Mouse (Mus musculus): ENCODE measurements around the gene Snx14. TPM values are rescaled to one million over a fixed set of nuclear protein-coding genes. Genes with fewer than 3 reads are reported as not detected.

The Snx14 gene
- total and polyA plus RNA-seq, 3 experiments = 8.5 to 57.4 (median 51.0) TPM

- TF ChIP-seq GATA1 (IDR thresholded peaks at IDR 0.05; ENCODE audit: borderline replicate concordance, low read length) (no peak), TAL1 (conservative IDR thresholded peaks at IDR 0.05; ENCODE audit: low read depth, low read length) (no peak), GATA2 (IDR thresholded peaks at IDR 0.05; ENCODE audit: borderline replicate concordance, low read depth, low read length) (no peak), CTCF (IDR thresholded peaks at IDR 0.05; ENCODE audit: low read depth, low read length) (no peak), POLR2AphosphoS5 (IDR thresholded peaks at IDR 0.05; ENCODE audit: insufficient replicate concordance, low read depth, low read length) (no peak)
- ATAC-seq (ENCODE audit: extremely low read depth, insufficient number of reproducible peaks, low FRiP score, poor library complexity, severe bottlenecking) = no peak
- no peaks in the 10 kb centered on the region for H3K36me3 ChIP-seq (replicated peaks)
- no peaks in the 10 kb centered on the region for H3K9me3 ChIP-seq (replicated peaks)
- no peaks in the 10 kb centered on the region for H3K4me1 ChIP-seq (ENCODE audit: insufficient read depth, low read depth, low read length)
- H3K4me3 ChIP-seq (ENCODE audit: low read depth, low read length) = no peak overlapping the region
- no peak for DNase-seq (ENCODE audit: low spot score)
- H3K27me3 ChIP-seq (ENCODE audit: insufficient read depth, low read length) = 0 out of 2 replicates have a peak, but pooled peaks cover 2% of the 10 kb centered on the region
These were observed 71.4 kb downstream of the Snx14 start for GRCm38 (mm10) chr9:88367322-88367721.

- Histone ChIP-seq H3K9me3 (replicated peaks) (no peaks in the 10 kb centered on the region), H3K27me3 (ENCODE audit: insufficient read depth, low read length) (0 out of 2 replicates have a peak, but pooled peaks cover 2% of the 10 kb centered on the region), H3K4me3 (ENCODE audit: low read depth, low read length) (no peak overlapping the region), H3K4me1 (ENCODE audit: insufficient read depth, low read depth, low read length) (no peaks in the 10 kb centered on the region; the same call in 1 of the 2 replicates), H3K36me3 (replicated peaks) (no peaks in the 10 kb centered on the region)
- no peak for DNase-seq (ENCODE audit: low spot score)
- TF ChIP-seq TAL1 (conservative IDR thresholded peaks at IDR 0.05; ENCODE audit: low read depth, low read length) = no peak
- no peak for TF ChIP-seq GATA2 (IDR thresholded peaks at IDR 0.05; ENCODE audit: borderline replicate concordance, low read depth, low read length)
- no peak for TF ChIP-seq GATA1 (IDR thresholded peaks at IDR 0.05; ENCODE audit: borderline replicate concordance, low read length)
- no peak for TF ChIP-seq CTCF (IDR thresholded peaks at IDR 0.05; ENCODE audit: low read depth, low read length)
- no peak for TF ChIP-seq POLR2AphosphoS5 (IDR thresholded peaks at IDR 0.05; ENCODE audit: insufficient replicate concordance, low read depth, low read length)
- no peak for ATAC-seq (ENCODE audit: extremely low read depth, insufficient number of reproducible peaks, low FRiP score, poor library complexity, severe bottlenecking)
These were observed 71.9 kb downstream of the Snx14 start for GRCm38 (mm10) chr9:88366819-88367218.

DNA sequence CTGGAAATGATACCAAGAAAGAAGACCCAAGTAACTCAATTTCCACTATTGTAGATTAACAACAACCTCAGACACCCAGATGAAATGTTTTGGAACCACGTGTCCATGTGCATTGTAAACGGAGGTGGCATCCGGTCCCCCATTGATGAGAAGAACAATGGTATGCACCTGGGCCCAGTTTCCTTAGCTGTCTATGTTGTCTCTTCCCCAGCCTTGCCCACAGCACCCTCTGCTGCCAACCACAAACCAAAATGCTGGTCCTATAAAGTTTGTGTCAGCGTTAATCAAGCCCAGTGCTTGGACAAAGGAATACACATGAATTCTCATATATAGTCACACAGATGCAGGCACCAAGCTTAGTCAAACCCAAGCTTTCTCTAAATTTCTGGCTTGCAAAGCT is 72.5 kb downstream of the Snx14 start:
- no peak for DNase-seq (ENCODE audit: low spot score)
- TF ChIP-seq TAL1 (conservative IDR thresholded peaks at IDR 0.05; ENCODE audit: low read depth, low read length) (no peak), GATA2 (IDR thresholded peaks at IDR 0.05; ENCODE audit: borderline replicate concordance, low read depth, low read length) (no peak), GATA1 (IDR thresholded peaks at IDR 0.05; ENCODE audit: borderline replicate concordance, low read length) (no peak), POLR2AphosphoS5 (IDR thresholded peaks at IDR 0.05; ENCODE audit: insufficient replicate concordance, low read depth, low read length) (no peak), CTCF (IDR thresholded peaks at IDR 0.05; ENCODE audit: low read depth, low read length) (no peak)
- no peaks in the 10 kb centered on the region; the same call in 1 of the 2 replicates for H3K4me1 ChIP-seq (ENCODE audit: insufficient read depth, low read depth, low read length)

DNA sequence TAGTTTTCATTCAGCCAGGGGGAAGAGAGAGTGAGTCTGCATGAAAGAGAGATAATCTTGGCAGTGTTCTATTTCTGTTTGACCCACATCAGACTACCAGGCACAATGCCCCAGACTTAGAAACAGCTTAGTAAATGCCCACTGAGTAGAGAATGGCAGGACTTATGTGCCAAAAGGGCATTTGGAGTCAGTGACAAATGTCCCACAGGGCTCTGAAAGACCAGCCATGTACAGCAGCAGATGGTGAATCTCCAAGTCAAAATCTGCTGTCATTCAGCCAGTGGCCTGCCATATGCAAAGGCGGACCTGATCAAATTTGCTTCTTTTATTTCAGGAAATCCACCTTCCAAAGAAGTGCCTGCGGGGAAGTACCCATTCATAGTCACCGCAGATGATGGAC is 75.7 kb downstream of the Snx14 start:
- Histone ChIP-seq H3K27me3 (ENCODE audit: insufficient read depth, low read length) (0 out of 2 replicates have a peak, but pooled peaks cover 2% of the 10 kb centered on the region), H3K4me3 (ENCODE audit: low read depth, low read length) (no peak overlapping the region), H3K36me3 (replicated peaks) (no peaks in the 10 kb centered on the region), H3K4me1 (ENCODE audit: insufficient read depth, low read depth, low read length) (no peaks in the 10 kb centered on the region; the same call in 1 of the 2 replicates), H3K9me3 (replicated peaks) (no peaks in the 10 kb centered on the region)
- DNase-seq (ENCODE audit: low spot score) (no peak), ATAC-seq (ENCODE audit: extremely low read depth, insufficient number of reproducible peaks, low FRiP score, poor library complexity, severe bottlenecking) (no peak)
- TF ChIP-seq TAL1 (conservative IDR thresholded peaks at IDR 0.05; ENCODE audit: low read depth, low read length) = no peak
- TF ChIP-seq CTCF (IDR thresholded peaks at IDR 0.05; ENCODE audit: low read depth, low read length) = no peak
- TF ChIP-seq GATA1 (IDR thresholded peaks at IDR 0.05; ENCODE audit: borderline replicate concordance, low read length) = no peak
- no peak for TF ChIP-seq GATA2 (IDR thresholded peaks at IDR 0.05; ENCODE audit: borderline replicate concordance, low read depth, low read length)
- TF ChIP-seq POLR2AphosphoS5 (IDR thresholded peaks at IDR 0.05; ENCODE audit: insufficient replicate concordance, low read depth, low read length) = no peak

More for the DNA sequence above, 72.5 kb downstream of the Snx14 start:
- H3K36me3 ChIP-seq (replicated peaks) = no peaks in the 10 kb centered on the region
- H3K4me3 ChIP-seq (ENCODE audit: low read depth, low read length) = no peak overlapping the region
- 0 out of 2 replicates have a peak, but pooled peaks cover 2% of the 10 kb centered on the region for H3K27me3 ChIP-seq (ENCODE audit: insufficient read depth, low read length)
- no peaks in the 10 kb centered on the region for H3K9me3 ChIP-seq (replicated peaks)
- no peak for ATAC-seq (ENCODE audit: extremely low read depth, insufficient number of reproducible peaks, low FRiP score, poor library complexity, severe bottlenecking)

- H3K36me3 ChIP-seq (replicated peaks) = no peaks in the 10 kb centered on the region
- DNase-seq (ENCODE audit: low spot score) (no peak), ATAC-seq (ENCODE audit: extremely low read depth, insufficient number of reproducible peaks, low FRiP score, poor library complexity, severe bottlenecking) (no peak)
- H3K4me3 ChIP-seq (ENCODE audit: low read depth, low read length) = no peak overlapping the region
- no peaks in the 10 kb centered on the region for H3K9me3 ChIP-seq (replicated peaks)
- H3K4me1 ChIP-seq (ENCODE audit: insufficient read depth, low read depth, low read length) = no peaks in the 10 kb centered on the region; the same call in 1 of the 2 replicates
- 0 out of 2 replicates have a peak, but pooled peaks cover 2% of the 10 kb centered on the region for H3K27me3 ChIP-seq (ENCODE audit: insufficient read depth, low read length)
- no peak for TF ChIP-seq GATA1 (IDR thresholded peaks at IDR 0.05; ENCODE audit: borderline replicate concordance, low read length)
- no peak for TF ChIP-seq CTCF (IDR thresholded peaks at IDR 0.05; ENCODE audit: low read depth, low read length)
- TF ChIP-seq POLR2AphosphoS5 (IDR thresholded peaks at IDR 0.05; ENCODE audit: insufficient replicate concordance, low read depth, low read length) = no peak
- no peak for TF ChIP-seq GATA2 (IDR thresholded peaks at IDR 0.05; ENCODE audit: borderline replicate concordance, low read depth, low read length)
- no peak for TF ChIP-seq TAL1 (conservative IDR thresholded peaks at IDR 0.05; ENCODE audit: low read depth, low read length)
These were observed 76.5 kb downstream of the Snx14 start for GRCm38 (mm10) chr9:88362055-88362850.

- ATAC-seq (ENCODE audit: extremely low read depth, insufficient number of reproducible peaks, low FRiP score, poor library complexity, severe bottlenecking) = no peak
- no peaks in the 10 kb centered on the region; the same call in 1 of the 2 replicates for H3K4me1 ChIP-seq (ENCODE audit: insufficient read depth, low read depth, low read length)
These were observed 77.4 kb downstream of the Snx14 start for GRCm38 (mm10) chr9:88361211-88361909.

More at GRCm38 (mm10) chr9:88361211-88361909, 77.4 kb downstream of the Snx14 start:
- TF ChIP-seq POLR2AphosphoS5 (IDR thresholded peaks at IDR 0.05; ENCODE audit: insufficient replicate concordance, low read depth, low read length) = no peak
- TF ChIP-seq GATA1 (IDR thresholded peaks at IDR 0.05; ENCODE audit: borderline replicate concordance, low read length) = no peak
- no peak for TF ChIP-seq CTCF (IDR thresholded peaks at IDR 0.05; ENCODE audit: low read depth, low read length)
- TF ChIP-seq GATA2 (IDR thresholded peaks at IDR 0.05; ENCODE audit: borderline replicate concordance, low read depth, low read length) = no peak
- TF ChIP-seq TAL1 (conservative IDR thresholded peaks at IDR 0.05; ENCODE audit: low read depth, low read length) = no peak
- no peaks in the 10 kb centered on the region for H3K9me3 ChIP-seq (replicated peaks)
- DNase-seq (ENCODE audit: low spot score) = no peak
- H3K27me3 ChIP-seq (ENCODE audit: insufficient read depth, low read length) = 0 out of 2 replicates have a peak, but pooled peaks cover 2% of the 10 kb centered on the region
- no peaks in the 10 kb centered on the region for H3K36me3 ChIP-seq (replicated peaks)
- no peak overlapping the region for H3K4me3 ChIP-seq (ENCODE audit: low read depth, low read length)
